Mouse (Mus musculus): ENCODE measurements at regions not wholly inside any gene's neighbourhood (a gene's known extent, or its start where the extent isn't known, plus 50 kb on each side); places are given as distances from the start of the nearest gene placed in this dataset.

DNA sequence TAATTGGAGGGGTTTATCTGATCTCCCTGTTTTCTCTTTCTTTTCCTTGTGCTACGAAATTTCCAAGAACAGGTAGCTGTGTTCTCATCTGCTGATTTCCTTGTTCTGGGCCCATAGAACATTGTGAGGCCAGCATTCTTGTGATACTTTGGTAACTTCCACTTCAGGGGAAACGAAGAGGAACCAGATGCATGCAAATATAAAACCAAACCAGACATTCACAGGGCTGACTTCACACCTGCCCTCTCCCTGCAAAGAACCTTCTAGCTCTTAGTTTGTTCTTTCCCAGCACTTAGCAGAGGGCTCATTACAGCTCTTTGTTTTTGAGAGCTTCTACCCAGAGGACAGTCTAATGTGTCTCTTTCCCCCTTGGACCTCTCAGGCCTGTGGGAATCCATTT, 94.3 kb downstream of the Klf5 start:
- no peak overlapping the region for H3K27ac ChIP-seq
- no peak for ATAC-seq (ENCODE audit: low FRiP score, low read depth)
- no peaks in the 10 kb centered on the region for H3K36me3 ChIP-seq
- H3K9me3 ChIP-seq, result no peaks in the 10 kb centered on the region
- H3K4me1 ChIP-seq, result no peaks in the 10 kb centered on the region
- H3K4me2 ChIP-seq (replicated peaks), result no peak overlapping the region
- no peak overlapping the region for H3K4me3 ChIP-seq
- WGBS, result 79% methylated on average over 2 of the region's 2 CpGs
- no peaks in the 10 kb centered on the region for H3K27me3 ChIP-seq (replicated peaks)
- H3K9ac ChIP-seq, result no peak overlapping the region

DNA sequence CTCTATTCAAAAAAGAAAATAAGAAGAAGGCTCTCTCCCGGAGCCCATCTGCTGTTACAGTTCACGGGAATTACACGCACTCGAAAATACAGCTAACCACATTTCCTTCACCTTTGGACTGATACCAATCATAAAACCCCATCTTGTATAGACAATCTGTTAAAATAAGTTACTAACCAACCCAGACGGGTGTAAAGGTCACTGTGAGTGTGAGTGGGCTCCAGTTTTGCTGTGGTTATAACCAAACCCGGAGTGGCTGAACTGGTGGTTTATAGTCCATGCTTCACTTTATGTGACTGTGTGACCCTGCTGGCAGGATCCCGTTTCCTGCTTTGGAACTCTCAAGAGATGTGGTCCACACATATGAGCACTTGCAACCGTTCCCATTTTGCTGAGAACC, 95.1 kb downstream of the Klf5 start:
- no peaks in the 10 kb centered on the region for H3K9me3 ChIP-seq
- H3K4me1 ChIP-seq, result no peaks in the 10 kb centered on the region
- no peak overlapping the region for H3K9ac ChIP-seq
- WGBS, result 87% methylated on average over 8 of the region's 8 CpGs
- no peak overlapping the region for H3K27ac ChIP-seq
- H3K4me2 ChIP-seq (replicated peaks), result no peak overlapping the region
- no peaks in the 10 kb centered on the region for H3K36me3 ChIP-seq
- no peak for ATAC-seq (ENCODE audit: low FRiP score, low read depth)
- no peak overlapping the region for H3K4me3 ChIP-seq
- H3K27me3 ChIP-seq (replicated peaks), result no peaks in the 10 kb centered on the region

- Histone ChIP-seq H3K27ac (no peak overlapping the region), H3K4me2 (replicated peaks) (no peak overlapping the region), H3K36me3 (no peaks in the 10 kb centered on the region), H3K27me3 (replicated peaks) (no peaks in the 10 kb centered on the region), H3K4me3 (no peak overlapping the region), H3K4me1 (no peaks in the 10 kb centered on the region), H3K9ac (no peak overlapping the region), H3K9me3 (no peaks in the 10 kb centered on the region)
- ATAC-seq (ENCODE audit: low FRiP score, low read depth), result no peak
- WGBS, result 86% methylated on average over 6 of the region's 6 CpGs
These were observed 104.8 kb downstream of the Klf5 start for GRCm38 (mm10) chr14:99403155-99403726.

- Histone ChIP-seq H3K4me1 (no peaks in the 10 kb centered on the region), H3K27me3 (replicated peaks) (no peaks in the 10 kb centered on the region), H3K4me2 (replicated peaks) (no peak overlapping the region), H3K9ac (no peak overlapping the region), H3K4me3 (no peak overlapping the region), H3K27ac (no peak overlapping the region), H3K36me3 (no peaks in the 10 kb centered on the region), H3K9me3 (no peaks in the 10 kb centered on the region)
- 80% methylated on average over 5 of the region's 5 CpGs for WGBS
- no peak for ATAC-seq (ENCODE audit: low FRiP score, low read depth)
These were observed 106.7 kb downstream of the Klf5 start for GRCm38 (mm10) chr14:99405228-99405627.

GRCm38 (mm10) chr14:99411835-99412234, 113.3 kb downstream of the Klf5 start:
- Histone ChIP-seq H3K4me2 (replicated peaks) (no peak overlapping the region), H3K27ac (no peak overlapping the region), H3K9ac (no peak overlapping the region), H3K4me1 (no peaks in the 10 kb centered on the region), H3K4me3 (no peak overlapping the region), H3K36me3 (no peaks in the 10 kb centered on the region), H3K9me3 (no peaks in the 10 kb centered on the region), H3K27me3 (replicated peaks) (no peaks in the 10 kb centered on the region)
- 83% methylated on average over 5 of the region's 5 CpGs for WGBS
- no peak for ATAC-seq (ENCODE audit: low FRiP score, low read depth)

DNA sequence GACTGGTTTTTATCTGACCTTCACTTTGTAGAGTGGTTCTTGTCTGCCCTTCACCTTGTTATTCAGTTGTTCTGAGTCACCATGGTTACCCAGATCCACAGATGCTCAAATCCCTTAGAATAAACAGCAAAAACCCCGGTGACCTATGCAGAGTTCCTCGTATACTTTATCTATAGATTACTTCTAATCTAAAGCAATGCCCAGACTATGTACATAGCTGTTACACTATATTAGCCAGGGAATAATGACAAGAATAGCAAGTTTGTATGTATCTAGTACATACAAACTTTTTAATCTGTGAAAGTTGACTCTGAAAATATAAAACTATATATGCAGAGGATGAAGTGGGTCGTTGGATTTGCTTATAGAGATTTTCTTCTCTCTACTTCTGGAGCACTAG, 117.7 kb downstream of the Klf5 start:
- no peak overlapping the region for H3K4me2 ChIP-seq (replicated peaks)
- no peaks in the 10 kb centered on the region for H3K4me1 ChIP-seq
- no peaks in the 10 kb centered on the region for H3K27me3 ChIP-seq (replicated peaks)
- WGBS, result 90% methylated on average over 3 of the region's 3 CpGs
- no peak overlapping the region for H3K4me3 ChIP-seq
- no peak overlapping the region for H3K27ac ChIP-seq
- no peaks in the 10 kb centered on the region for H3K36me3 ChIP-seq
- no peak overlapping the region for H3K9ac ChIP-seq
- no peaks in the 10 kb centered on the region for H3K9me3 ChIP-seq
- ATAC-seq (ENCODE audit: low FRiP score, low read depth), result no peak

DNA sequence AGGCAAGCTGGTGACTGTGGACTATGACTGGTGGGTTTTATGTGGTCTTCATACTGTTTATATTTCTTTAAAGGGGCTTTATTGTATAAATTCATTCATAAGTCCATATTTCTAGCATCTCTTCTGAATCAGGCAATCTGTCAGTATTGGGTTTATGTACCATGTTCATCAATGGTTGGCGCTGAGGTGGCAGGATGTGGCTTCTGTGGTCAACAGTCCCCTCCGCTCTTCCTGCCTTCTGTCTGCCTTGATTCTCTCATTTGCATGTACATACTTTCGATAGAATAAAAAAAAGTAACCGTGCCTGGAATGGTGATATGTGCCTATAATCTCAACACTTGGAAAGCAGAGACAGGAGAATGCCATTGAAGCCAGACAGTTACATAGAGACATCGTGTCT, 120.5 kb downstream of the Klf5 start:
- WGBS, result 95% methylated on average over 5 of the region's 5 CpGs
- no peak overlapping the region for H3K27ac ChIP-seq
- ATAC-seq (ENCODE audit: low FRiP score, low read depth), result no peak

GRCm38 (mm10) chr14:99423334-99423733, 124.8 kb downstream of the Klf5 start:
- H3K4me2 ChIP-seq (replicated peaks), result no peak overlapping the region
- H3K4me3 ChIP-seq, result no peak overlapping the region
- H3K4me1 ChIP-seq, result no peaks in the 10 kb centered on the region
- no peak overlapping the region for H3K27ac ChIP-seq
- WGBS, result 89% methylated on average over 7 of the region's 7 CpGs
- no peak overlapping the region for H3K9ac ChIP-seq
- no peaks in the 10 kb centered on the region for H3K9me3 ChIP-seq
- H3K36me3 ChIP-seq, result no peaks in the 10 kb centered on the region
- no peaks in the 10 kb centered on the region for H3K27me3 ChIP-seq (replicated peaks)
- ATAC-seq (ENCODE audit: low FRiP score, low read depth), result no peak

More for the DNA sequence above, 120.5 kb downstream of the Klf5 start:
- no peaks in the 10 kb centered on the region for H3K9me3 ChIP-seq
- H3K9ac ChIP-seq, result no peak overlapping the region
- no peaks in the 10 kb centered on the region for H3K27me3 ChIP-seq (replicated peaks)
- no peaks in the 10 kb centered on the region for H3K36me3 ChIP-seq
- no peak overlapping the region for H3K4me3 ChIP-seq
- H3K4me1 ChIP-seq, result no peaks in the 10 kb centered on the region
- H3K4me2 ChIP-seq (replicated peaks), result no peak overlapping the region

GRCm38 (mm10) chr14:99427049-99427448, 128.6 kb downstream of the Klf5 start:
- ATAC-seq (ENCODE audit: low FRiP score, low read depth), result no peak
- H3K9me3 ChIP-seq, result no peaks in the 10 kb centered on the region
- H3K27me3 ChIP-seq (replicated peaks), result no peaks in the 10 kb centered on the region
- no peaks in the 10 kb centered on the region for H3K36me3 ChIP-seq
- H3K9ac ChIP-seq, result no peak overlapping the region
- H3K4me1 ChIP-seq, result no peaks in the 10 kb centered on the region
- 87% methylated on average over 3 of the region's 3 CpGs for WGBS
- H3K4me2 ChIP-seq (replicated peaks), result no peak overlapping the region
- H3K4me3 ChIP-seq, result no peak overlapping the region
- no peak overlapping the region for H3K27ac ChIP-seq

DNA sequence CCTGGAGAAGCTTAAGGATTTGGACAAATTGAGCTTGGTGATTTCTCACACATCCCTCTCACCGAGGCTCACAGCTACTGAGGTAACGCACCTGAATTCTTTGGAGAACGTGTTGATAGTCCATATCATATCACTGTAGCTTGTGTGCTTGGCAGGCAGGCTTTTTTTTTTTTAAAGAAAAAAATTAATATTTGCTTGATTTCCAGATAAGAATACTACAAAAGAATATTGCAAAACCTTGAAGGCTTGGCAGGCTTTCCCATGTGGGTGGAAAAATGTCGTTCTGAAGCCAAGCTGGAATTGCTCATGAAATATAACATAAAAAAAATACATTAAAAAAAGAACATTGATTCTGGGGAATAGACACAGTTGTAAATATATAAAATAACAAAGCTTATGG, 131.8 kb downstream of the Klf5 start:
- H3K27ac ChIP-seq, result no peak overlapping the region
- 91% methylated on average over 4 of the region's 4 CpGs for WGBS
- H3K36me3 ChIP-seq, result no peaks in the 10 kb centered on the region
- no peaks in the 10 kb centered on the region for H3K4me1 ChIP-seq
- H3K4me3 ChIP-seq, result no peak overlapping the region
- no peaks in the 10 kb centered on the region for H3K9me3 ChIP-seq
- no peak overlapping the region for H3K9ac ChIP-seq
- no peak for ATAC-seq (ENCODE audit: low FRiP score, low read depth)
- no peaks in the 10 kb centered on the region for H3K27me3 ChIP-seq (replicated peaks)
- no peak overlapping the region for H3K4me2 ChIP-seq (replicated peaks)

- Histone ChIP-seq H3K4me3 (no peak overlapping the region), H3K36me3 (no peaks in the 10 kb centered on the region), H3K4me1 (no peaks in the 10 kb centered on the region), H3K4me2 (replicated peaks) (no peak overlapping the region), H3K9me3 (no peaks in the 10 kb centered on the region), H3K27me3 (replicated peaks) (no peaks in the 10 kb centered on the region), H3K9ac (no peak overlapping the region), H3K27ac (no peak overlapping the region)
- WGBS, result 95% methylated on average over 7 of the region's 7 CpGs
- no peak for ATAC-seq (ENCODE audit: low FRiP score, low read depth)
These were observed 133.2 kb downstream of the Klf5 start for GRCm38 (mm10) chr14:99431697-99432096.

DNA sequence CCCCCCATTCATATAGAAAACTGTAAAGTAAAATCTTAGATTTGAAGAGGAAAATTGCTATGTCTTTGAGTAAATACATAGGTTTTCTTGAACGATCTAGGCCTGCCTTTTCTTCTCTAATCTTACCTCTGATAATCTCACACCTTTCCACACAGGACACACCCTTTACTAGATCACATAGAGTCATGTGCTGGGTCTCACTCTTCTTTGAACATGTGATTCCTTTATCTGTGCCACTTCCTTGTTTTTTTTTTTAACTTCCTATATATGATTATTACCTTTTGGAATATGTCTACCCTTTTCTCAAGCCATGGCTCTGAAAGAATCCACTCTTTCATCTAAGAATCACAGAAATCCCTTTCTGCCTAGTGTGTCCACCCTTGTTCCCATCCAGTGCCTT, 136.2 kb downstream of the Klf5 start:
- Histone ChIP-seq H3K9ac (no peak overlapping the region), H3K27me3 (replicated peaks) (no peaks in the 10 kb centered on the region), H3K4me2 (replicated peaks) (no peak overlapping the region), H3K4me1 (no peaks in the 10 kb centered on the region), H3K9me3 (no peaks in the 10 kb centered on the region), H3K36me3 (no peaks in the 10 kb centered on the region), H3K4me3 (no peak overlapping the region), H3K27ac (no peak overlapping the region)
- WGBS, result 92% methylated on average over 1 of the region's 1 CpGs
- no peak for ATAC-seq (ENCODE audit: low FRiP score, low read depth)

DNA sequence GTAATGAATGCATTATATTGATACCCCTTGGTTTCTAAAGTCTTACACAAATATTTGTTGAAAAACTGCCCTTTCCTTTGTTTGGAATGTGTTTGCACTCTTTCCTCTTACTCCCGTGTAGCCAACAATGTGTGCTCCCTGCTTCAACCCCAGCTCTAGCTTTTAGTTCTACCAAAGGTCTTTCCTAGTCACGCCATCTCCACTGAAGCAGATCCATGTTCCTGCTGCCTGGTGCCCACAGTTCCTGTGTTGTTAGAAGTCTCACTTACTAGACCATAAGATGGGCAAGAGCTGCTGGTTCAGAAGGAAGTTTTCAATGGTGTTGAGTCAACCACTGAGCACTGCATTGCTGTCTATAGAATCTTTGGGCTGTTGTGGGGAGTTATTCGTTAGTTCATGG, 137.0 kb downstream of the Klf5 start:
- WGBS, result 87% methylated on average over 3 of the region's 3 CpGs
- H3K27me3 ChIP-seq (replicated peaks), result no peaks in the 10 kb centered on the region
- H3K36me3 ChIP-seq, result no peaks in the 10 kb centered on the region
- no peak overlapping the region for H3K4me3 ChIP-seq
- ATAC-seq (ENCODE audit: low FRiP score, low read depth), result no peak
- no peaks in the 10 kb centered on the region for H3K4me1 ChIP-seq
- H3K9ac ChIP-seq, result no peak overlapping the region
- H3K27ac ChIP-seq, result no peak overlapping the region
- H3K4me2 ChIP-seq (replicated peaks), result no peak overlapping the region
- no peaks in the 10 kb centered on the region for H3K9me3 ChIP-seq

Data from neural tube, embryonic 12.5 days (tissue).